7 mouse cellular contexts compared by ENCODE assay signal in the genomic region with DNA sequence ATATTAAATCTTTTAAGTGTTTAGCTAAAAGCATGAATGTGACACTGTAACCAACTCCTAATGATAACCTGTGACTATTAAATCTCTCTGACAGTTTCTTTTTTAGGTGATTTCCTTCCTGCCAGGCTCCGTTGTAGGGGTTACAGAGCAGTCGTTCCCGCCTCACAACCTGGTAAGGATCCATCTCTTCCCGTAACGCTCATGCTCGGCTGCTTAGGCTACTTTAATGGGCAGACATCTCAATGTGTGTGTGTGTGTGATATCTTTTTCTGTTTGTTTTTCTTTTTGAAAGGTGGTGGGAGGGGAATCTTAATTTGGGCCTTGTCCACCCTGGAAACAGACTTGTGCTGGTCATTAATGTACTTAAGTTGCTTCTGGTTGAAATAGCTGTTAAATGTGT. TPM values are rescaled to one million over a fixed set of nuclear protein-coding genes. Genes with fewer than 3 reads are reported as not detected.
DNase-seq lines count a peak whose midpoint lies in the region; ATAC-seq lines count a peak whose summit lies in the region.

No protein-coding gene starts in this region.

- peaks cover 13% of the 10 kb centered on the region; the same call in 1 of the 2 replicates for H3K4me1 ChIP-seq in megakaryocyte, embryonic 14.5 days
- H3K4me1 ChIP-seq in hindbrain, embryonic 11.5 days (replicated peaks; ENCODE audit: control insufficient read depth, insufficient read depth, low read length) = no peaks in the 10 kb centered on the region

- H3K9me3 ChIP-seq in megakaryocyte, embryonic 14.5 days = 0 out of 2 replicates have a peak, but pooled peaks cover 6% of the 10 kb centered on the region
- no peaks in the 10 kb centered on the region for H3K9me3 ChIP-seq in hindbrain, embryonic 11.5 days (ENCODE audit: control insufficient read depth, low read length)

- H3K27ac ChIP-seq in hindbrain, embryonic 11.5 days (ENCODE audit: low read depth, low read length) = no peak overlapping the region; the same call in 1 of the 2 replicates

- peak overlapping the region; percentile 98 for H3K9ac ChIP-seq in hindbrain, embryonic 11.5 days (ENCODE audit: low read depth, low read length)

- ATAC-seq in megakaryocyte, adult 5-6 weeks (ENCODE audit: poor library complexity, severe bottlenecking) = no peak
- no peak for ATAC-seq in hindbrain, embryonic 11.5 days (ENCODE audit: low FRiP score)
- 0 out of 2 replicates have a peak, but pooled peaks have one; percentile 23 for ATAC-seq in megakaryocyte-erythroid progenitor cell, adult 5-6 weeks (replicated peaks; ENCODE audit: low FRiP score, low TSS enrichment, poor library complexity, severe bottlenecking)

- H3K36me3 ChIP-seq in megakaryocyte, embryonic 14.5 days (replicated peaks; ENCODE audit: low read length) = peaks cover 39% of the 10 kb centered on the region
- H3K36me3 ChIP-seq in hindbrain, embryonic 11.5 days (ENCODE audit: control insufficient read depth, insufficient read depth, low read length) = no peaks in the 10 kb centered on the region

- peak; percentile 31 for DNase-seq in c-Kit-negative CD71-positive TER-119-positive erythroid progenitor cells, embryonic 14.5 days (ENCODE audit: low read depth, low spot score)
- peak; percentile 36 for DNase-seq in hindbrain, embryonic 11.5 days (ENCODE audit: low spot score)
- DNase-seq in frontal cortex, adult 2 months (ENCODE audit: extremely low spot score in 1 of 2, low spot score in 1 of 2) = no peak
- no peak for DNase-seq in cerebellum, adult 8-10 months

- H3K4me2 ChIP-seq in hindbrain, embryonic 11.5 days (replicated peaks; ENCODE audit: low read depth, low read length) = peak overlapping the region; percentile 85

- no peaks in the 10 kb centered on the region for H3K27me3 ChIP-seq in megakaryocyte, embryonic 14.5 days (replicated peaks)
- H3K27me3 ChIP-seq in hindbrain, embryonic 11.5 days (ENCODE audit: control insufficient read depth, insufficient read depth, low read length) = no peaks in the 10 kb centered on the region

- H3K4me3 ChIP-seq in megakaryocyte, embryonic 14.5 days (replicated peaks) = peak overlapping the region; percentile 100
- H3K4me3 ChIP-seq in hindbrain, embryonic 11.5 days (ENCODE audit: low read depth, low read length) = peak overlapping the region; percentile 98

- 0% methylated on average over 6 of the region's 6 CpGs for WGBS in hindbrain, embryonic 11.5 days

RNA-seq across cellular contexts. Expression of a gene that starts 1.7 kb away (rescaled TPM):
- polyA plus RNA-seq in megakaryocyte, embryonic 14.5 days (2012; ENCODE audit: insufficient read depth, low replicate concordance) = 17.3 and 18.7 TPM in 2 replicates
- total RNA-seq in megakaryocyte, adult 5-6 weeks (2015) = 74.9 and 89.1 TPM in 2 replicates
- total RNA-seq in megakaryocyte, adult 5-6 weeks (2017) = 47.2 and 52.6 TPM in 2 replicates
- polyA plus RNA-seq in hindbrain, embryonic 11.5 days (2014; fragmentation: Nextera tagmentation; extraction: Ambion mirVana) = 48.8 and 59.3 TPM in 2 replicates
- total RNA-seq in megakaryocyte-erythroid progenitor cell, adult 5-6 weeks (2014; fragmentation: Nextera tagmentation) = 119 and 128 TPM in 2 replicates
- 56.5 and 102 TPM in 2 replicates for total RNA-seq in megakaryocyte-erythroid progenitor cell, adult 5-6 weeks (2017)
- polyA plus RNA-seq in frontal cortex, adult 2 months (2012; rRNA removed) = 126 and 139 TPM in 2 replicates

RNA-seq across cellular contexts. Expression of a gene that starts 12.8 kb away (rescaled TPM):
- 3.2 and 9.4 TPM in 2 replicates for polyA plus RNA-seq in megakaryocyte, embryonic 14.5 days (2012; ENCODE audit: insufficient read depth, low replicate concordance)
- total RNA-seq in megakaryocyte, adult 5-6 weeks (2015) = 59.0 and 64.5 TPM in 2 replicates
- 20.7 and 31.2 TPM in 2 replicates for total RNA-seq in megakaryocyte, adult 5-6 weeks (2017)
- 120 and 122 TPM in 2 replicates for polyA plus RNA-seq in hindbrain, embryonic 11.5 days (2014; fragmentation: Nextera tagmentation; extraction: Ambion mirVana)
- total RNA-seq in megakaryocyte-erythroid progenitor cell, adult 5-6 weeks (2014; fragmentation: Nextera tagmentation) = 32.5 and 39.8 TPM in 2 replicates
- total RNA-seq in megakaryocyte-erythroid progenitor cell, adult 5-6 weeks (2017) = 15.6 and 33.1 TPM in 2 replicates
- polyA plus RNA-seq in frontal cortex, adult 2 months (2012; rRNA removed) = 40.3 and 41.8 TPM in 2 replicates

RNA-seq across cellular contexts. Expression of a gene that starts 17.8 kb away (rescaled TPM):
- polyA plus RNA-seq in megakaryocyte, embryonic 14.5 days (2012; ENCODE audit: insufficient read depth, low replicate concordance) = 0.41 TPM in 1 of 2 replicates, not detected in the other
- not detected in 2 replicates for total RNA-seq in megakaryocyte, adult 5-6 weeks (2015)
- total RNA-seq in megakaryocyte, adult 5-6 weeks (2017) = not detected in 2 replicates
- polyA plus RNA-seq in hindbrain, embryonic 11.5 days (2014; fragmentation: Nextera tagmentation; extraction: Ambion mirVana) = 3.2 and 3.5 TPM in 2 replicates
- 0.22 TPM in 1 of 2 replicates, not detected in the other for total RNA-seq in megakaryocyte-erythroid progenitor cell, adult 5-6 weeks (2014; fragmentation: Nextera tagmentation)
- not detected in 2 replicates for total RNA-seq in megakaryocyte-erythroid progenitor cell, adult 5-6 weeks (2017)
- polyA plus RNA-seq in frontal cortex, adult 2 months (2012; rRNA removed) = 0.62 and 0.67 TPM in 2 replicates

RNA-seq across cellular contexts. Expression of a gene that starts 31.6 kb away (rescaled TPM):
- 2.0 TPM in 1 of 2 replicates, not detected in the other for polyA plus RNA-seq in megakaryocyte, embryonic 14.5 days (2012; ENCODE audit: insufficient read depth, low replicate concordance)
- 11.9 and 15.3 TPM in 2 replicates for total RNA-seq in megakaryocyte, adult 5-6 weeks (2015)
- total RNA-seq in megakaryocyte, adult 5-6 weeks (2017) = 11.9 and 13.5 TPM in 2 replicates
- 42.7 and 42.9 TPM in 2 replicates for polyA plus RNA-seq in hindbrain, embryonic 11.5 days (2014; fragmentation: Nextera tagmentation; extraction: Ambion mirVana)
- 7.9 and 10.9 TPM in 2 replicates for total RNA-seq in megakaryocyte-erythroid progenitor cell, adult 5-6 weeks (2014; fragmentation: Nextera tagmentation)
- total RNA-seq in megakaryocyte-erythroid progenitor cell, adult 5-6 weeks (2017) = 7.8 and 15.4 TPM in 2 replicates
- polyA plus RNA-seq in frontal cortex, adult 2 months (2012; rRNA removed) = 22.5 and 24.5 TPM in 2 replicates

RNA-seq across cellular contexts. Expression of a gene that starts 32.3 kb away (rescaled TPM):
- 4.1 and 5.8 TPM in 2 replicates for polyA plus RNA-seq in megakaryocyte, embryonic 14.5 days (2012; ENCODE audit: insufficient read depth, low replicate concordance)
- total RNA-seq in megakaryocyte, adult 5-6 weeks (2015) = not detected in 2 replicates
- total RNA-seq in megakaryocyte, adult 5-6 weeks (2017) = 0.28 and 0.33 TPM in 2 replicates
- polyA plus RNA-seq in hindbrain, embryonic 11.5 days (2014; fragmentation: Nextera tagmentation; extraction: Ambion mirVana) = 2.1 and 3.1 TPM in 2 replicates
- 0.10 and 2.1 TPM in 2 replicates for total RNA-seq in megakaryocyte-erythroid progenitor cell, adult 5-6 weeks (2014; fragmentation: Nextera tagmentation)
- 0.33 and 2.3 TPM in 2 replicates for total RNA-seq in megakaryocyte-erythroid progenitor cell, adult 5-6 weeks (2017)
- polyA plus RNA-seq in frontal cortex, adult 2 months (2012; rRNA removed) = 139 and 141 TPM in 2 replicates

Comparison
In these comparisons a context has a peak if more than half of its experiments do, and no peak if none do; other contexts are left out.
1. DNase-seq: peak in c-Kit-negative CD71-positive TER-119-positive erythroid progenitor cells, embryonic 14.5 days (single experiment) and hindbrain, embryonic 11.5 days (single experiment); none in frontal cortex, adult 2 months (0 of 2) and cerebellum, adult 8-10 months (single experiment).